Mouse (Mus musculus) MEL (cell line): ENCODE results near the gene Uaca.

Source experiments
- CHD1 ChIP-seq: IDR thresholded peaks from 2 replicates; pipeline ENCODE4 v1.6.1; 2012; ENCODE audit warnings: low read depth, mild to moderate bottlenecking, inconsistent platforms, low read length, improper control_type of control experiment
- CTCF ChIP-seq, 3 experiments: IDR thresholded peaks in 2 of 3; conservative IDR thresholded peaks in 1 of 3; 2 replicates each; pipeline ENCODE4 v1.5.1; 2011 to 2012; ENCODE audit warnings: low read length in 3 of 3, low read depth in 2 of 3, mild to moderate bottlenecking in 2 of 3, improper control_type of control experiment in 1 of 3, inconsistent platforms in 1 of 3, mixed read lengths in 1 of 3, moderate library complexity in 1 of 3; ENCODE audit not compliant: control insufficient read depth in 1 of 3, insufficient read depth in 1 of 3, poor library complexity in 1 of 3, severe bottlenecking in 1 of 3
- MAX ChIP-seq: IDR thresholded peaks from 2 replicates; pipeline ENCODE4 v1.6.1; 2011; ENCODE audit warnings: low read length, improper control_type of control experiment
- SIN3A ChIP-seq: IDR thresholded peaks from 2 replicates; pipeline ENCODE4 v1.6.1; 2012; ENCODE audit warnings: low read length, improper control_type of control experiment, inconsistent platforms

- TF ChIP-seq CTCF (IDR thresholded peaks at IDR 0.05 in 2 of 3, conservative IDR thresholded peaks at IDR 0.05 in 1 of 3; ENCODE audit: control insufficient read depth in 1 of 3, insufficient read depth in 1 of 3, low read depth in 2 of 3, low read length in 3 of 3, poor library complexity in 1 of 3, severe bottlenecking in 1 of 3), result no peak
- TF ChIP-seq SIN3A, result no peak
- no peak for TF ChIP-seq CHD1
- no peak for TF ChIP-seq MAX
Observed at GRCm38 (mm10) chr9:60773713-60774112, 20.6 kb upstream of the Uaca start.
